Mouse (Mus musculus) forebrain, embryonic 11.5 days (tissue): Measurements from ENCODE around the gene Prmt3. TPM values are rescaled to one million over a fixed set of nuclear protein-coding genes. Genes with fewer than 3 reads are reported as not detected.

Experiments
- ATAC-seq: fragments of 200-750 bp; cut with Nextera tagmentation; replicated peaks from 2 replicates; pipeline ENCODE4 v1.8.0; 2017; ENCODE audit warnings: moderate TSS enrichment; ENCODE audit not compliant: low FRiP score
- DNase-seq: peaks from one replicate; pipeline ENCODE4 v3.0.0-alpha.2; 2017; ENCODE audit warnings: low spot score
- H3K27ac ChIP-seq: fragments of 300-500 bp; sonication (generic); 2 replicates; pipeline ENCODE4 v1.5.1; 2014; ENCODE audit warnings: low read depth, low read length
- H3K27me3 ChIP-seq: fragments of 300-500 bp; sonication (generic); 2 replicates; pipeline ENCODE4 v1.6.1; 2014; ENCODE audit warnings: mild to moderate bottlenecking, low read length, mixed read lengths; ENCODE audit not compliant: control insufficient read depth, insufficient read depth
- H3K36me3 ChIP-seq: fragments of 300-500 bp; sonication (generic); 2 replicates; pipeline ENCODE4 v1.6.1; 2014; ENCODE audit warnings: mild to moderate bottlenecking, low read length, moderate library complexity, mixed read lengths; ENCODE audit not compliant: control insufficient read depth, insufficient read depth
- H3K4me1 ChIP-seq: fragments of 300-500 bp; sonication (generic); replicated peaks from 2 replicates; pipeline ENCODE4 v1.6.1; 2014; ENCODE audit warnings: low read length, mixed read lengths; ENCODE audit not compliant: control insufficient read depth, insufficient read depth
- H3K4me2 ChIP-seq: fragments of 300-500 bp; sonication (generic); 2 replicates; pipeline ENCODE4 v1.6.1; 2014; ENCODE audit warnings: low read depth, mild to moderate bottlenecking, low read length, moderate library complexity, mixed read lengths; ENCODE audit not compliant: severe bottlenecking
- H3K4me3 ChIP-seq: fragments of 300-500 bp; sonication (generic); 2 replicates; pipeline ENCODE4 v1.5.1; 2014; ENCODE audit warnings: low read depth, low read length
- H3K9ac ChIP-seq: fragments of 300-500 bp; sonication (generic); 2 replicates; pipeline ENCODE4 v1.6.1; 2014; ENCODE audit warnings: low read length
- H3K9me3 ChIP-seq: fragments of 300-500 bp; sonication (generic); 2 replicates; pipeline ENCODE4 v1.6.1; 2016; ENCODE audit warnings: low read length, mixed read lengths; ENCODE audit not compliant: control insufficient read depth
- WGBS: fragments of 180-500 bp; shearing (Covaris S2); extraction: QIAGEN DNeasy Blood & Tissue Kit; methylation state at CpG from one replicate; pipeline ENCODE4 v1.1.7; 2014; 5-methylcytosine and 5-hydroxymethylcytosine counted together
- polyA plus RNA-seq: library from polyadenylated mRNA; unstranded; fragments of >200 nt; fragmentation: Nextera tagmentation; extraction: Ambion mirVana; gene quantifications from 2 replicates; pipeline ENCODE4 v1.2.1, GENCODE M21; 2014

The Prmt3 gene
- polyA plus RNA-seq, 1 experiment from 2014 or later, result 63.8 TPM

- 27% methylated on average over 13 of the region's 13 CpGs for WGBS
- Histone ChIP-seq H3K4me2 (no peak overlapping the region), H3K36me3 (no peaks in the 10 kb centered on the region), H3K4me1 (0 out of 2 replicates have a peak, but pooled peaks cover 10% of the 10 kb centered on the region), H3K27ac (no peak overlapping the region), H3K9ac (no peak overlapping the region), H3K27me3 (no peaks in the 10 kb centered on the region), H3K4me3 (no peak overlapping the region), H3K9me3 (no peaks in the 10 kb centered on the region)
- no peak for DNase-seq
- ATAC-seq, result no peak
Observed at GRCm38 (mm10) chr7:49879051-49879450, 100.9 kb downstream of the Prmt3 start.

- H3K27me3 ChIP-seq, result no peaks in the 10 kb centered on the region
- no peaks in the 10 kb centered on the region for H3K9me3 ChIP-seq
- H3K4me2 ChIP-seq, result no peak overlapping the region
- H3K9ac ChIP-seq, result no peak overlapping the region
- no peak overlapping the region for H3K27ac ChIP-seq
- H3K36me3 ChIP-seq, result no peaks in the 10 kb centered on the region
- DNase-seq (no peak), ATAC-seq (no peak)
- no peak overlapping the region for H3K4me3 ChIP-seq
- 0 out of 2 replicates have a peak, but pooled peaks cover 10% of the 10 kb centered on the region for H3K4me1 ChIP-seq
- WGBS, result 79% methylated on average over 8 of the region's 8 CpGs
Observed at GRCm38 (mm10) chr7:49879998-49880707, 102.0 kb downstream of the Prmt3 start.

GRCm38 (mm10) chr7:49882288-49882687 lies 104.1 kb downstream of the Prmt3 start:
- H3K27me3 ChIP-seq, result no peaks in the 10 kb centered on the region
- no peak overlapping the region for H3K27ac ChIP-seq
- DNase-seq (no peak), ATAC-seq (no peak)
- H3K36me3 ChIP-seq, result no peaks in the 10 kb centered on the region
- 35% methylated on average over 4 of the region's 4 CpGs for WGBS
- H3K9me3 ChIP-seq, result no peaks in the 10 kb centered on the region
- no peak overlapping the region for H3K4me2 ChIP-seq
- H3K4me1 ChIP-seq, result 0 out of 2 replicates have a peak, but pooled peaks cover 10% of the 10 kb centered on the region
- no peak overlapping the region for H3K9ac ChIP-seq
- H3K4me3 ChIP-seq, result no peak overlapping the region

GRCm38 (mm10) chr7:49882694-49883389 lies 104.7 kb downstream of the Prmt3 start:
- Histone ChIP-seq H3K9me3 (no peaks in the 10 kb centered on the region), H3K4me1 (0 out of 2 replicates have a peak, but pooled peaks cover 10% of the 10 kb centered on the region), H3K27me3 (no peaks in the 10 kb centered on the region), H3K4me2 (no peak overlapping the region), H3K4me3 (no peak overlapping the region), H3K9ac (no peak overlapping the region), H3K27ac (no peak overlapping the region), H3K36me3 (no peaks in the 10 kb centered on the region)
- 32% methylated on average over 16 of the region's 16 CpGs for WGBS
- no peak for DNase-seq
- no peak for ATAC-seq

- Histone ChIP-seq H3K9ac (no peak overlapping the region), H3K36me3 (no peaks in the 10 kb centered on the region), H3K27me3 (no peaks in the 10 kb centered on the region), H3K9me3 (no peaks in the 10 kb centered on the region), H3K4me2 (no peak overlapping the region), H3K27ac (no peak overlapping the region), H3K4me1 (0 out of 2 replicates have a peak, but pooled peaks cover 2% of the 10 kb centered on the region), H3K4me3 (no peak overlapping the region)
- 82% methylated on average over 2 of the region's 2 CpGs for WGBS
- DNase-seq (no peak), ATAC-seq (no peak)
Observed at GRCm38 (mm10) chr7:49887776-49888390, 109.7 kb downstream of the Prmt3 start.

- no peak overlapping the region for H3K4me2 ChIP-seq
- no peak overlapping the region for H3K27ac ChIP-seq
- H3K4me1 ChIP-seq, result no peaks in the 10 kb centered on the region
- DNase-seq (no peak), ATAC-seq (no peak)
- no peak overlapping the region for H3K4me3 ChIP-seq
- H3K9me3 ChIP-seq, result no peaks in the 10 kb centered on the region
- H3K9ac ChIP-seq, result no peak overlapping the region
- H3K27me3 ChIP-seq, result no peaks in the 10 kb centered on the region
- 78% methylated on average over 2 of the region's 2 CpGs for WGBS
- no peaks in the 10 kb centered on the region for H3K36me3 ChIP-seq
Observed at GRCm38 (mm10) chr7:49894786-49895185, 116.6 kb downstream of the Prmt3 start.

- Histone ChIP-seq H3K4me1 (no peaks in the 10 kb centered on the region), H3K4me2 (no peak overlapping the region), H3K27me3 (no peaks in the 10 kb centered on the region), H3K36me3 (no peaks in the 10 kb centered on the region), H3K4me3 (no peak overlapping the region), H3K27ac (no peak overlapping the region), H3K9ac (no peak overlapping the region), H3K9me3 (no peaks in the 10 kb centered on the region)
- ATAC-seq (no peak), DNase-seq (no peak)
- WGBS, result 87% methylated on average over 6 of the region's 6 CpGs
Observed at GRCm38 (mm10) chr7:49895296-49895695, 117.2 kb downstream of the Prmt3 start.

GRCm38 (mm10) chr7:49902003-49902552 lies 123.9 kb downstream of the Prmt3 start:
- Histone ChIP-seq H3K36me3 (no peaks in the 10 kb centered on the region), H3K9me3 (no peaks in the 10 kb centered on the region), H3K27ac (no peak overlapping the region), H3K27me3 (peaks cover 32% of the 10 kb centered on the region), H3K4me3 (no peak overlapping the region), H3K9ac (no peak overlapping the region), H3K4me2 (no peak overlapping the region), H3K4me1 (no peaks in the 10 kb centered on the region)
- ATAC-seq (no peak), DNase-seq (no peak)
- WGBS, result 32% methylated on average over 9 of the region's 9 CpGs
